Mouse (Mus musculus): ENCODE data around the gene Mgat4d.

DNA sequence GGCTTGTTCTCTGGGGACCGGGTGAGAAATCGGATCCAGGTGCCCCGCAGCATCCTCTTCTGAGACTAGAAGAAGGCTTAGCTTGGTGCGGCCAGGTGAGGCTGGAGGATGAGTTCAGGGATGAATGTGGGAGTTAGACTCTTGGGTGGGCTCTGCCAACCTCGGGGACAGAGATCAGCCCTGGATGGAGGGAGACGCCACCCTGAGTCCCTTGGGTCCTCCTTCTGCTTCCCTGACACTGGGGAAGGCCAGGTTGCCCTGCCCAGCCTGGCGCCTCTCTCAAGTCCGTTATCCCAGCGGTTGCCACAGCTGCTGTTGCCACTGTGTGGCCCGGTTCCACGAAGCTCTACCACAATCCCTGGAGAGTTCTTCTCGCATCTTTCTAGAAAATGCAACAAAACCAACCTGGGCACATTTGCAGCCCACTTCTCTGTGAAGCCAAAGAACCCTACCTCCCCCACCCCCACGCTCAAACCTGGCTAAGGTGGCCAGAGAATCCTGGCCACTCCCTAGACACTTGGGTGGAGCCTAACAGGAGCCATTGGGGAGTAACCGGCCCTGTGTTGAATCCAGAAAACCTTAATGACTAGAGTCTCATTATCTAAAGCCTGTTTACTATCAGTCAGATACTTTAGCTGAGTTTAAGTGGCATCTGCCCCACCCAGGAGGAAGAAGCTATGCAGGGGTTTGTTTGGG, 41.9 kb downstream of the Mgat4d start:
- no peak for TF ChIP-seq TAL1 (IDR thresholded peaks at IDR 0.05; ENCODE audit: low read length)
- TF ChIP-seq GATA1 (IDR thresholded peaks at IDR 0.05; ENCODE audit: low read length) = no peak
